Mouse (Mus musculus) spleen, embryonic (tissue): ENCODE measurements around the gene Myo16.

Source experiments
- CTCF ChIA-PET: fragments of 350-600 bp; sonication (Branson Sonifier 250); formaldehyde crosslinking; loops from one replicate; lab custom pipeline; 2022; lab: Charles Lee

Gene Myo16

GRCm38 (mm10) chr8:10175976-10176375 is 22.3 kb downstream of the Myo16 start:
- CTCF ChIA-PET, result no interaction called here

GRCm38 (mm10) chr8:10177131-10177530 is 23.4 kb downstream of the Myo16 start:
- CTCF ChIA-PET, result no interaction called here

- CTCF ChIA-PET, result no interaction called here
Observed at GRCm38 (mm10) chr8:10178986-10179385, 25.3 kb downstream of the Myo16 start.

- CTCF ChIA-PET, result no interaction called here
Observed at GRCm38 (mm10) chr8:10190607-10191006, 36.9 kb downstream of the Myo16 start.

GRCm38 (mm10) chr8:10198164-10198563 is 44.5 kb downstream of the Myo16 start:
- CTCF ChIA-PET, result no interaction called here

- CTCF ChIA-PET, result no interaction called here
Observed at GRCm38 (mm10) chr8:10199301-10199700, 45.6 kb downstream of the Myo16 start.

- CTCF ChIA-PET, result no interaction called here
Observed at GRCm38 (mm10) chr8:10200042-10200441, 46.3 kb downstream of the Myo16 start.

GRCm38 (mm10) chr8:10215023-10215422 is 61.3 kb downstream of the Myo16 start:
- CTCF ChIA-PET, result interaction anchor here (0.7 kb wide), 1 partner anchor 12 kb away, joined by 3 read pairs; no protein-coding TSS in a partner anchor

GRCm38 (mm10) chr8:10219761-10220276 is 66.1 kb downstream of the Myo16 start:
- CTCF ChIA-PET, result no interaction called here

- CTCF ChIA-PET, result no interaction called here
Observed at GRCm38 (mm10) chr8:10222770-10223169, 69.1 kb downstream of the Myo16 start.

GRCm38 (mm10) chr8:10223528-10224194 is 70.0 kb downstream of the Myo16 start:
- CTCF ChIA-PET, result no interaction called here

- CTCF ChIA-PET, result no interaction called here
Observed at GRCm38 (mm10) chr8:10224305-10224971, 70.7 kb downstream of the Myo16 start.

GRCm38 (mm10) chr8:10225018-10225417 is 71.3 kb downstream of the Myo16 start:
- CTCF ChIA-PET, result no interaction called here

- CTCF ChIA-PET, result no interaction called here
Observed at GRCm38 (mm10) chr8:10230746-10231369, 77.1 kb downstream of the Myo16 start.

GRCm38 (mm10) chr8:10234516-10234915 is 80.8 kb downstream of the Myo16 start:
- CTCF ChIA-PET, result no interaction called here

GRCm38 (mm10) chr8:10243344-10243743 is 89.6 kb downstream of the Myo16 start:
- CTCF ChIA-PET, result no interaction called here

- CTCF ChIA-PET, result no interaction called here
Observed at GRCm38 (mm10) chr8:10249156-10249555, 95.4 kb downstream of the Myo16 start.

GRCm38 (mm10) chr8:10255741-10256140 is 102.0 kb downstream of the Myo16 start:
- CTCF ChIA-PET, result no interaction called here

- CTCF ChIA-PET, result no interaction called here
Observed at GRCm38 (mm10) chr8:10256563-10256962, 102.9 kb downstream of the Myo16 start.

GRCm38 (mm10) chr8:10270094-10270493 is 116.4 kb downstream of the Myo16 start:
- CTCF ChIA-PET, result interaction anchor here (0.6 kb wide), 1 partner anchor 101 kb away, joined by 3 read pairs; no protein-coding TSS in a partner anchor

GRCm38 (mm10) chr8:10292600-10292999 is 138.9 kb downstream of the Myo16 start:
- CTCF ChIA-PET, result no interaction called here

GRCm38 (mm10) chr8:10300797-10301196 is 147.1 kb downstream of the Myo16 start:
- CTCF ChIA-PET, result no interaction called here

GRCm38 (mm10) chr8:10303061-10303460 is 149.3 kb downstream of the Myo16 start:
- CTCF ChIA-PET, result no interaction called here
